Mouse (Mus musculus) embryonic facial prominence, embryonic 11.5 days (tissue): ENCODE data around the gene Prex1. TPM values are rescaled to one million over a fixed set of nuclear protein-coding genes. Genes with fewer than 3 reads are reported as not detected.

Source experiments
- ATAC-seq: fragments of 200-750 bp; cut with Nextera tagmentation; replicated peaks from 2 replicates; pipeline ENCODE4 v1.8.0; 2017; ENCODE audit warnings: low read depth; ENCODE audit not compliant: insufficient number of reproducible peaks, low FRiP score, low TSS enrichment
- DNase-seq: peaks from one replicate; pipeline ENCODE4 v3.0.0-alpha.2; 2015; ENCODE audit warnings: low spot score
- H3K27ac ChIP-seq: fragments of 300-500 bp; sonication (generic); replicated peaks from 2 replicates; pipeline ENCODE4 v1.5.1; 2014; ENCODE audit warnings: mild to moderate bottlenecking, low read depth, low read length, control low read depth
- H3K27me3 ChIP-seq: fragments of 300-500 bp; sonication (generic); 2 replicates; pipeline ENCODE4 v1.6.1; 2014; ENCODE audit warnings: mild to moderate bottlenecking, low read length, moderate library complexity, mixed read lengths; ENCODE audit not compliant: control insufficient read depth, insufficient read depth
- H3K36me3 ChIP-seq: fragments of 300-500 bp; sonication (generic); replicated peaks from 2 replicates; pipeline ENCODE4 v1.6.1; 2014; ENCODE audit warnings: low read depth, mild to moderate bottlenecking, low read length, moderate library complexity, mixed read lengths; ENCODE audit not compliant: control insufficient read depth, insufficient read depth
- H3K4me1 ChIP-seq: fragments of 300-500 bp; sonication (generic); 2 replicates; pipeline ENCODE4 v1.6.1; 2014; ENCODE audit warnings: low read length, mixed read lengths; ENCODE audit not compliant: control insufficient read depth, insufficient read depth
- H3K4me2 ChIP-seq: fragments of 300-500 bp; sonication (generic); 2 replicates; pipeline ENCODE4 v1.6.1; 2014; ENCODE audit warnings: low read depth, mild to moderate bottlenecking, control low read depth, low read length, moderate library complexity
- H3K4me3 ChIP-seq: fragments of 300-500 bp; sonication (generic); 2 replicates; pipeline ENCODE4 v1.5.1; 2014; ENCODE audit warnings: low read depth, low read length, control low read depth
- H3K9ac ChIP-seq: fragments of 300-500 bp; sonication (generic); replicated peaks from 2 replicates; pipeline ENCODE4 v1.6.1; 2014; ENCODE audit warnings: mild to moderate bottlenecking, control low read depth, low read length
- H3K9me3 ChIP-seq: fragments of 300-500 bp; sonication (generic); replicated peaks from 2 replicates; pipeline ENCODE4 v1.6.1; 2016; ENCODE audit warnings: mild to moderate bottlenecking, low read length, inconsistent platforms, mixed read lengths; ENCODE audit not compliant: control insufficient read depth
- WGBS: fragments of 180-500 bp; shearing (Covaris S2); extraction: QIAGEN DNeasy Blood & Tissue Kit; methylation state at CpG from one replicate; pipeline ENCODE4 v1.1.7; 2014; 5-methylcytosine and 5-hydroxymethylcytosine counted together
- polyA plus RNA-seq: library from polyadenylated mRNA; unstranded; fragments of >200 nt; fragmentation: Nextera tagmentation; extraction: Ambion mirVana; gene quantifications from 2 replicates; pipeline ENCODE4 v1.2.1, GENCODE M21; 2014

Gene Prex1
- polyA plus RNA-seq, 1 experiment from 2014 or later = 15.5 TPM

DNA sequence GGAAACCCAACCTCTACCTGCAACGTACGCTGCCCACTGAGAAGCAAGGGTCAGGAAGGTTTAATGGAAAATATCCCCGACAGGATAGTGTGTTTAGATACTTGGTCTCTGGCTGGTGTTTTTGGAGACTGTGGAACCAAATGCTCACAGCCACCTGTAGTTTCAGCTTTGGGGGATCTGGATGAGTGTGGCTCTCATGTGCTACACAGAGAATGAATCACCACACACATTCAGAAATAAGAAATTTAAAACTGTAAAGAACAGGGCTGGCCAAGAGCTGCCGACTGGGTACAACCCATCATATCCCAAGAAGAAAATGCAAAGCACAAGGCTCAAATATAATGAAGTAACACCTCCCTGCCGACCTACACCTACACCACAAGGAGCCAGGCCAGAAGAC is 73.9 kb downstream of the Prex1 start:
- Histone ChIP-seq H3K4me3 (no peak overlapping the region), H3K4me1 (no peaks in the 10 kb centered on the region), H3K9me3 (no peaks in the 10 kb centered on the region), H3K27ac (no peak overlapping the region), H3K27me3 (no peaks in the 10 kb centered on the region), H3K36me3 (no peaks in the 10 kb centered on the region), H3K4me2 (no peak overlapping the region), H3K9ac (no peak overlapping the region)
- no peak for DNase-seq
- WGBS = 94% methylated on average over 5 of the region's 5 CpGs
- ATAC-seq = no peak

DNA sequence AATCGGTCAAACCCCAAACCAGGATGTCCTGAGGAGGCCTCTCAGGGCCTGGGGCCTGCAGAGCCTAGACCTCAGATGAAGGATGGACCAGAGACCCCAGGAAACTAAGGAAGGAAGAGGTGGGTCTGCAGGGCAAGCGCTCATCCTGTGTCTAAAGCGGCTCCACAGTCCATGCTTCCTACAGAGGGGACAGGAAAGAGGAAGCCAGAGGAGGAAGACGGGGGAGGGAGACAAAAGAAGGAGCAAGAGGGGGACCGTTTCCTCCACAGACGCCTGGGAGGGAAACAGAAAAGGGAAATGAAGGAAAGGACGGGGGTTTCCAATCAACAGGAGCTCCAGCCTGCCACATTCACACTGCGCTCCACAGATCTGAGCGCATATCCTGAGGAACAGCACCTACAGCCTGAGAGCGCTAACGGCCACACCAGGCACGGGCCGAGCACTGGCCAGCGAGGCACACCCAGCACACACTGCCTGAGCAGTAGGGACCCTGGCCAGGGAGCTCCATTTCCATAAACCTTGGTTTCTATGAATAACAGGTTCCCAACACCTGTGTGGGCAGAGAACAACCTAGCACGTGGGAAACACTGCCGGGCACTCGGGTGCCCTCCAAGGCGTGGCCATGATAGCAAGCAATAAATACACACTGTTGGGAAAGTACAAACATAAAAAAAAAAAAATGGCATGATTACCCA is 74.5 kb downstream of the Prex1 start:
- Histone ChIP-seq H3K4me2 (no peak overlapping the region), H3K9ac (no peak overlapping the region), H3K27me3 (no peaks in the 10 kb centered on the region), H3K4me1 (no peaks in the 10 kb centered on the region), H3K9me3 (no peaks in the 10 kb centered on the region), H3K27ac (no peak overlapping the region), H3K4me3 (no peak overlapping the region), H3K36me3 (no peaks in the 10 kb centered on the region)
- ATAC-seq (no peak), DNase-seq (no peak)
- WGBS = 81% methylated on average over 18 of the region's 18 CpGs

DNA sequence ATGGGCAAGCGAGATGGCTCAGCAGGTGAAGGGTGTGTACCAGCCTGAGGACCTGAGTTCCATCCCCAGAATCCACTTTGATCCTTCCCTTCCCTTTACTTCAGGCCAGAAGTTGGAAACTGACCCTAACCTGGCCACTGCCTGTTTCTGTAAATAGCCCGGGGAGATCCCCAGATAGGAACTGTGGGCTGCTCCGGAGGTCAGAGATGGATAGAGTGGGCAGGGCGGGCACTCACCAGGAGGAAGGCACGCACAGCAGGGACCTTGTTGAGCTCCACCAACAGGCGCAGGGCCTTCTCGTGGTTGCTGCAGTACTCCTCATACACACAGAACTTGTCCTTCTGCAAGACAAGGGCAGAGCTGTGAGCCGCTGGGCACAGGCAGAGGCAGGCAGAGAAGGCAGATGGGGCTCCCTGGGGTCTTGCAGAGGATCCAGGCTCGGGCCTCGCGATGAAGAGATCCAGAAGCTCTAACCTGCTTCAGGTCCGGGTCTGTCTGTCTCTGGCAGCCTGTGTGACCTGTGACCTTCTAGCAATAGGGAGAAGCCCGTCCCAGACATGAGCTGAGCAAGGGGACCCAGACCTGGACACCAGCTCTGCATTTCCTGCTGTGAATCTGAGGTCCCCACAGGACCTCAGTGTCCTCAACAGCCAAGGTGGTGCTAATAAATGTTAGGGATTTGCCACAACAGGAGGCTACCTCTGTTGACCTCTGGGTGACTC is 75.4 kb downstream of the Prex1 start:
- H3K4me2 ChIP-seq = no peak overlapping the region
- no peaks in the 10 kb centered on the region for H3K9me3 ChIP-seq
- no peak overlapping the region for H3K9ac ChIP-seq
- 82% methylated on average over 13 of the region's 13 CpGs for WGBS
- H3K4me3 ChIP-seq = no peak overlapping the region
- H3K27ac ChIP-seq = no peak overlapping the region
- ATAC-seq = no peak
- DNase-seq = no peak
- H3K4me1 ChIP-seq = no peaks in the 10 kb centered on the region
- no peaks in the 10 kb centered on the region for H3K27me3 ChIP-seq
- H3K36me3 ChIP-seq = no peaks in the 10 kb centered on the region

DNA sequence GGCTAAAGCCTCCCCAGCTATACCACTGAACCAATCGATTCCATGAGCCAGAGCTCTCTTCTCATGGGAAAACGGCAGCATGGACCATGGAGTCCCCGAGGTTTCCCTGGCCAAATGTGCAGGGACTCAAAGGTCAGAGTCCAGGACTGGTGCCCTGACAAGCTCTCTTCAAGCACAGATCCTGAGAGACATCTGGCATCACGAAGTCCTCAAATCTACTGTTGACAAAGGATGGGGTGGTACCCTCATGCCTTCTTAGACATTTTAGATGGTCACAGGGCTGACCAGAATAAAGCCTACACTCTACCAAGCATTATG is 76.0 kb downstream of the Prex1 start:
- Histone ChIP-seq H3K4me3 (no peak overlapping the region), H3K4me1 (no peaks in the 10 kb centered on the region), H3K4me2 (no peak overlapping the region), H3K9ac (no peak overlapping the region), H3K27me3 (no peaks in the 10 kb centered on the region), H3K27ac (no peak overlapping the region), H3K9me3 (no peaks in the 10 kb centered on the region), H3K36me3 (no peaks in the 10 kb centered on the region)
- DNase-seq = no peak
- WGBS = 82% methylated on average over 4 of the region's 4 CpGs
- no peak for ATAC-seq

DNA sequence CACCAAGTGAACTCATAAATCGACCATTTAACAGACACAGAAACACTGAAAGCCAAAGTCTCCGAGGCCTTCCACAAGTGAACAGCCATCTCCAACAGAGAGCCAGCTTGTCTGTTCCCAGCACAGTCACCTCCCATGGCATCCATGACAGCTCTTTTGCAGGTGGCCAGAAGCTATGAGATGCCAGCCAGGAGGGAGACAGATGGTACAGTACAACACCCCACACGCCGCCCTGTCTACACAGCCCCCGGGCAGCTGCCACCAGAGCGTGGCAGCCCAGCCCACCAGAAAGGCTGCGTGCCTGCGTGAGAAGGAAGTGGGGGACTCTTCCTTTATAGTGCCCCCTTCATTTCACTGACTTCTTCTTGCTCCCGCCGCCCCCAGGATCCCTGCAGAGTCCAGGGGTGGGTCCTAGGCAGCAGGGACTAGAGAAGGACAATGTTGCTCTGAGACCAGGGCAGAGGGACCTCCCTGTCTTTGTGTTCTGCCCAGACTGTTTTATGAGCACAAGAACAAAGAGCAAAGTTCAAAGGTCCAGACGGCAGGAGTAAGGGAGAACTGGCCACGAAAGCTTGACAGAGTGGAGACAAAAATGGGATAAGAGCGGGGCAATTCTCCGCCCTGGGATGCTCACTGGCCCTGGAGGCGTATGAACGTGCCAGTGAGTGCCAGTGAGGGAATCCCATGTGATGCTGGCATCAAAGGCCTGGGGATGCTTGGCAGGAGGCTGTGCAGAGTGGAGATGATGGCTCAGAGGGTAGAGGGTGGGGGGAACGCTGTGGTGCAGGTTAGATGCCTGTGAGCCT is 76.6 kb downstream of the Prex1 start:
- Histone ChIP-seq H3K4me3 (no peak overlapping the region), H3K36me3 (no peaks in the 10 kb centered on the region; the same call in 1 of the 2 replicates), H3K27me3 (no peaks in the 10 kb centered on the region), H3K4me1 (no peaks in the 10 kb centered on the region), H3K9me3 (no peaks in the 10 kb centered on the region), H3K9ac (no peak overlapping the region), H3K27ac (no peak overlapping the region), H3K4me2 (no peak overlapping the region)
- WGBS = 80% methylated on average over 17 of the region's 17 CpGs
- no peak for DNase-seq
- no peak for ATAC-seq

DNA sequence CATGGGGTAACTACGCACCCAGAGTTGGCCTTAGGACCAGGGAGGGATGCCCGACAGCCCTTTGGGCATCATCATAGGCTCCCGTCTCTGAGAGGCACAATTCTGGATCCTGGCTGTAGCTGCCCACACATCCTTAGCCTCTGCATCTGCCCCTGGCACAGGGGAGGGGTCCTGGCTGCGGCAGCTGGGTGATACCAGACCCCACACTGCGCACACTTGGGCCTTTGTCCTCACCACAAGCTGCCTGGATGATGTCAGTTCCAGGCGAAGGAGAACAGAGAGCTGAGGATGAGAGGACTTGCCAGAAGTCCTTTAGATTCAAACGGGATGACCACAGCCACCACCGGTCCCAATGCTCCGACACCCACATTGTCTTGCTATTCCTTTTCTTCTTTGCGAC is 78.1 kb downstream of the Prex1 start:
- 84% methylated on average over 10 of the region's 10 CpGs for WGBS
- Histone ChIP-seq H3K27ac (no peak overlapping the region), H3K4me2 (no peak overlapping the region), H3K27me3 (no peaks in the 10 kb centered on the region), H3K36me3 (no peaks in the 10 kb centered on the region; the same call in 1 of the 2 replicates), H3K9me3 (no peaks in the 10 kb centered on the region), H3K4me3 (no peak overlapping the region), H3K4me1 (no peaks in the 10 kb centered on the region), H3K9ac (no peak overlapping the region)
- ATAC-seq = no peak
- DNase-seq = no peak

DNA sequence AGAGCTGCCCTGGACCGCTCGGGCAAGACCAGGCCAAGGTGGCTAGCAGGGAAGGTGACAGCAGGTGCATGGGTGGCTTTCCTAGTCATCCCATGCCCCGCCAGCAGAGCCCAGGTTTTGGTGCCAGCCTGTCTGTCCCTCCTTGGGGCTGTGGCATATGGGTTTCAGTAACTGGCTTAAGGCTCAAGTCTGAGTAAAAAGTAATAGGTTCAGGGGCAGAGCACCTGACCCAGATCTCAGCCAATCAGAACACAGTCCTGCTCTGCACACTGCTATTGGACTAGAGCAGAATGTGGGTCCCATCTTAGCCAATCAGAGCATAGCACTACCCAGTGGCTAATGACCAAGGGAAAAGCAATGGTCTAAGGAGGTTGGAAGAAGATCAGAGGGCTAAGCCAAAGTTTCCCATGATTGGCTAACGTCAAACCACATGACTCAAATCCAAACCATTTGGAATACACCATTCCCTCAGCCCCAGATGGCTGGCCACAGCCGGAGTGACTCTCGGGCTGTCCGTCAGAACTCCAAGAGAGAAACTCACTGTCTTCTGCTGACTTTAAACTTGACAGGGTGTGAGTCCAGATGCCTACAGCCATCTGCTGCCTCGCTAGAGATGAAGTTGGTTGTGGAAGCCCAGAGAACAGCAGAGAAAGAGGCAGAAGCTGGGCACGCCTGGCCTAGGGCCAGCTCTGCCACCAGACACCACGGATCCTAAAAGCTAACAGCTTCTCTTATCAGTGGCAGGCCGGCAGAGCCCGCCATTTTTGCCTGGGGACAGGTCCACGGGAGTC is 80.9 kb downstream of the Prex1 start:
- Histone ChIP-seq H3K36me3 (no peaks in the 10 kb centered on the region; the same call in 1 of the 2 replicates), H3K27me3 (no peaks in the 10 kb centered on the region), H3K9me3 (no peaks in the 10 kb centered on the region), H3K4me3 (no peak overlapping the region), H3K27ac (no peak overlapping the region), H3K9ac (no peak overlapping the region), H3K4me2 (no peak overlapping the region), H3K4me1 (no peaks in the 10 kb centered on the region)
- ATAC-seq (no peak), DNase-seq (no peak)
- WGBS = 88% methylated on average over 13 of the region's 13 CpGs
